Mouse (Mus musculus): ENCODE results near the gene Tmem38a. TPM values are rescaled to one million over a fixed set of nuclear protein-coding genes. Genes with fewer than 3 reads are reported as not detected.

The Tmem38a gene
- total and polyA plus RNA-seq, 3 experiments, result 3.8 to 6.2 (median 4.2) TPM

- Histone ChIP-seq H3K79me2 (replicated peaks; ENCODE audit: control insufficient read depth, extremely low read depth, insufficient read depth, poor library complexity, severe bottlenecking) (no peaks in the 10 kb centered on the region), H3K27me3 (replicated peaks) (no peaks in the 10 kb centered on the region), H3K4me1 (ENCODE audit: control insufficient read depth in 1 of 2, insufficient read depth in 2 of 2) (peaks cover 2 to 28% of the 10 kb centered on the region in 2 experiments; a peak in 3 of 4 replicates), H3K4me3 (replicated peaks in 1 of 3; ENCODE audit: low read depth in 2 of 3, low read length in 2 of 3, poor library complexity in 1 of 3) (no peak overlapping the region), H3K9me3 (replicated peaks; ENCODE audit: low read length) (no peaks in the 10 kb centered on the region), H3K9ac (ENCODE audit: insufficient read depth, low read depth) (no peak overlapping the region), H3K36me3 (replicated peaks in 1 of 2; ENCODE audit: control insufficient read depth in 1 of 2, insufficient read depth in 1 of 2, low read length in 1 of 2) (peaks cover 16 to 25% of the 10 kb centered on the region in 2 experiments), H3K27ac (ENCODE audit: insufficient read depth, low read depth) (no peak overlapping the region), H3K4me2 (ENCODE audit: insufficient read depth, low read depth, poor library complexity, severe bottlenecking) (no peak overlapping the region)
- dilution Hi-C loops (cut with MboI; ENCODE audit: extremely low pct_ligation_motif_present, extremely low pct_unique_long_range_greater_than_20kb, low sequenced_read_pairs), result no loop called here
- TF ChIP-seq MAX (IDR thresholded peaks at IDR 0.05; ENCODE audit: low read length) (no peak), NELFE (IDR thresholded peaks at IDR 0.05; ENCODE audit: low read depth, low read length) (no peak), ZKSCAN1 (IDR thresholded peaks at IDR 0.05; ENCODE audit: borderline replicate concordance, low read depth, low read length) (no peak), RAD21 (IDR thresholded peaks at IDR 0.05; ENCODE audit: low read depth, low read length) (no peak), HCFC1 (IDR thresholded peaks at IDR 0.05; ENCODE audit: low read depth, low read length) (no peak), UBTF (IDR thresholded peaks at IDR 0.05; ENCODE audit: low read depth, low read length) (no peak), USF1 (IDR thresholded peaks at IDR 0.05; ENCODE audit: low read depth, low read length) (no peak), ETS1 (conservative IDR thresholded peaks at IDR 0.05; ENCODE audit: low read depth, low read length) (no peak), POLR2A (IDR thresholded peaks at IDR 0.05; ENCODE audit: low read depth, low read length) (no peak), KAT2A (IDR thresholded peaks at IDR 0.05; ENCODE audit: insufficient replicate concordance, low read length) (no peak)
- DNase-seq (ENCODE audit: extremely low read depth), result no peak
- in situ Hi-C loops (cut with MboI; ENCODE audit: low pct_ligation_motif_present, low pct_unique_long_range_greater_than_20kb, low sequenced_read_pairs), result no loop called here
These were observed 17.0 kb downstream of the Tmem38a start for GRCm38 (mm10) chr8:72588865-72589264.

DNA sequence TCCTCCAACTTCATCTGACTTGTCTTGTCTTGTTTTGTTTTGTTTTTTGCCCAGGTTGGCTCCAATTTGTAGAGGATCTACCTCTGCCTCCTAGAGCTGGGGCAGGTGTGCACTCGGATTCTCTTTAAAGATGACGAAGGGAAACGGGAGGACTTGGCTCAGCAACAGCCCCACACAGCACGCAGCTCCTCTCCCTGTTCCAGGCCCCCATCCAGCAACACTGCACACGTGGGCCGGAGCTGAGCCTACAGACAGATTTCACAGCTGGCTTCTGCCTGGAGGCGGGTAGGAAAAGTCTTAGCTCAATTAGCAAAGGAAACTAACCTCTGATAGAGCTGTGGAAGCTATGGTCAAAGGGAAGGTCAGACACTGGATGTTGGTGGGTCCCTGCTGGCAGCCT is 17.4 kb downstream of the Tmem38a start:
- no peaks in the 10 kb centered on the region for H3K79me2 ChIP-seq (replicated peaks; ENCODE audit: control insufficient read depth, extremely low read depth, insufficient read depth, poor library complexity, severe bottlenecking)
- dilution Hi-C loops (cut with MboI; ENCODE audit: extremely low pct_ligation_motif_present, extremely low pct_unique_long_range_greater_than_20kb, low sequenced_read_pairs), result no loop called here

GRCm38 (mm10) chr8:72590198-72590597 is 18.3 kb downstream of the Tmem38a start:
- Histone ChIP-seq H3K27ac (ENCODE audit: insufficient read depth, low read depth) (no peak overlapping the region), H3K79me2 (replicated peaks; ENCODE audit: control insufficient read depth, extremely low read depth, insufficient read depth, poor library complexity, severe bottlenecking) (no peaks in the 10 kb centered on the region), H3K36me3 (replicated peaks in 1 of 2; ENCODE audit: control insufficient read depth in 1 of 2, insufficient read depth in 1 of 2, low read length in 1 of 2) (peaks cover 16 to 25% of the 10 kb centered on the region in 2 experiments), H3K4me2 (ENCODE audit: insufficient read depth, low read depth, poor library complexity, severe bottlenecking) (no peak overlapping the region), H3K9ac (ENCODE audit: insufficient read depth, low read depth) (no peak overlapping the region), H3K4me3 (replicated peaks in 1 of 3; ENCODE audit: low read depth in 2 of 3, low read length in 2 of 3, poor library complexity in 1 of 3) (no peak overlapping the region), H3K4me1 (ENCODE audit: control insufficient read depth in 1 of 2, insufficient read depth in 2 of 2) (peaks cover 0 to 15% of the 10 kb centered on the region in 2 experiments; a peak in 2 of 4 replicates), H3K9me3 (replicated peaks; ENCODE audit: low read length) (no peaks in the 10 kb centered on the region), H3K27me3 (replicated peaks) (no peaks in the 10 kb centered on the region)
- no peak for TF ChIP-seq NELFE (IDR thresholded peaks at IDR 0.05; ENCODE audit: low read depth, low read length)
- TF ChIP-seq RAD21 (IDR thresholded peaks at IDR 0.05; ENCODE audit: low read depth, low read length), result peak; percentile 61
- TF ChIP-seq ELF1 (IDR thresholded peaks at IDR 0.05; ENCODE audit: low read depth, low read length), result no peak
- TF ChIP-seq ZKSCAN1 (IDR thresholded peaks at IDR 0.05; ENCODE audit: borderline replicate concordance, low read depth, low read length), result no peak
- peak; percentile 61 for TF ChIP-seq SMC3 (IDR thresholded peaks at IDR 0.05; ENCODE audit: low read depth, low read length)
- TF ChIP-seq RCOR1 (conservative IDR thresholded peaks at IDR 0.05; ENCODE audit: low read depth, low read length), result no peak
- TF ChIP-seq USF2 (conservative IDR thresholded peaks at IDR 0.05; ENCODE audit: low read depth, low read length), result no peak
- TF ChIP-seq BHLHE40 (IDR thresholded peaks at IDR 0.05; ENCODE audit: low read depth, low read length), result no peak
- peak; percentile 39 to 67; a peak in 3 of 4 replicates for TF ChIP-seq CTCF (conservative IDR thresholded peaks at IDR 0.05 in 1 of 2, IDR thresholded peaks at IDR 0.05 in 1 of 2; ENCODE audit: low read depth in 2 of 2, low read length in 2 of 2)
- DNase-seq (ENCODE audit: extremely low read depth), result no peak
- dilution Hi-C loops (cut with MboI; ENCODE audit: extremely low pct_ligation_motif_present, extremely low pct_unique_long_range_greater_than_20kb, low sequenced_read_pairs), result no loop called here
- in situ Hi-C loops (cut with MboI; ENCODE audit: low pct_ligation_motif_present, low pct_unique_long_range_greater_than_20kb, low sequenced_read_pairs), result no loop called here

More for the DNA sequence above, 17.4 kb downstream of the Tmem38a start:
- H3K9ac ChIP-seq (ENCODE audit: insufficient read depth, low read depth), result no peak overlapping the region
- H3K27me3 ChIP-seq (replicated peaks), result no peaks in the 10 kb centered on the region
- in situ Hi-C loops (cut with MboI; ENCODE audit: low pct_ligation_motif_present, low pct_unique_long_range_greater_than_20kb, low sequenced_read_pairs), result no loop called here
- H3K9me3 ChIP-seq (replicated peaks; ENCODE audit: low read length), result no peaks in the 10 kb centered on the region
- no peak overlapping the region for H3K4me3 ChIP-seq (replicated peaks in 1 of 3; ENCODE audit: low read depth in 2 of 3, low read length in 2 of 3, poor library complexity in 1 of 3)
- H3K4me2 ChIP-seq (ENCODE audit: insufficient read depth, low read depth, poor library complexity, severe bottlenecking), result no peak overlapping the region
- peaks cover 2 to 24% of the 10 kb centered on the region in 2 experiments; a peak in 3 of 4 replicates for H3K4me1 ChIP-seq (ENCODE audit: control insufficient read depth in 1 of 2, insufficient read depth in 2 of 2)
- H3K27ac ChIP-seq (ENCODE audit: insufficient read depth, low read depth), result no peak overlapping the region
- TF ChIP-seq IRF4 (IDR thresholded peaks at IDR 0.05; ENCODE audit: low read depth, low read length) (no peak), CTCF (conservative IDR thresholded peaks at IDR 0.05 in 1 of 2, IDR thresholded peaks at IDR 0.05 in 1 of 2; ENCODE audit: low read depth in 2 of 2, low read length in 2 of 2) (no peak), NELFE (IDR thresholded peaks at IDR 0.05; ENCODE audit: low read depth, low read length) (no peak), ZMIZ1 (IDR thresholded peaks at IDR 0.05; ENCODE audit: low read depth, low read length) (no peak), MEF2A (IDR thresholded peaks at IDR 0.05; ENCODE audit: borderline replicate concordance, low read depth, low read length) (no peak), CHD1 (IDR thresholded peaks at IDR 0.05; ENCODE audit: low read depth, low read length) (no peak), MAFK (IDR thresholded peaks at IDR 0.05; ENCODE audit: insufficient replicate concordance, low read length) (no peak), HCFC1 (IDR thresholded peaks at IDR 0.05; ENCODE audit: low read depth, low read length) (no peak)
- no peak for DNase-seq (ENCODE audit: extremely low read depth)
- peaks cover 16 to 25% of the 10 kb centered on the region in 2 experiments for H3K36me3 ChIP-seq (replicated peaks in 1 of 2; ENCODE audit: control insufficient read depth in 1 of 2, insufficient read depth in 1 of 2, low read length in 1 of 2)
